Mouse (Mus musculus): ENCODE data around the gene Mybl2.

GRCm38 (mm10) chr2:163087728-163088127, 33.2 kb downstream of the Mybl2 start, which contains the start of gene Gtsf1l:
- TF ChIP-seq CTCF (IDR thresholded peaks at IDR 0.05; ENCODE audit: low read depth, low read length) (no peak), POLR2A (IDR thresholded peaks at IDR 0.05; ENCODE audit: borderline replicate concordance, low read depth, low read length) (no peak)

All from bone marrow macrophage, adult 2 months (primary cell).